In the genomic region with DNA sequence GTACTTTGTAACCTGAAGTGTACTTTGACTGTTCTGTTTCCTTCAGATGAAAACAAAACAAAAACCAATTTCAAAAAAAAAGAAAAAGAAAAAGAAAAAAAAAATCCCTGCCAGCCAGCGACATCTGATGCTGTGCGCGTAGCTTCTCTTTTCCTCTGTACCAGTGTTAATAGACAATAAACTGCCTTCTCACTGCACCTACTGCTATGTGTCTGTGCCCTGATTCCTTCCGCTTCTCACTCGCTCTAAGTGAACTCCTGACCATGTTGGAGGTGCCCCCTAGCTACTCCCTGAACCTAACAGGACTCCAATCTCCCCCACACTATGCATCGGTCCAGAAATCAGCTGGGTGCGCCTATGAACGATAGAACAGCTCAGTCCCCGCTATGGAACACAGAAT, we compare ENCODE assay signal across 9 mouse cellular contexts. TPM values are rescaled to one million over a fixed set of nuclear protein-coding genes. Genes with fewer than 3 reads are reported as not detected.
DNase-seq lines count a peak whose midpoint lies in the region; ATAC-seq and TF ChIP-seq lines count a peak whose summit lies in the region.
"Had no signal": no experiment of that assay in that cellular context is flagged by ENCODE, and none has a peak within 500 bp of the region (broad histone marks: within the 10 kb centered on the region; RNA-seq: fewer than 3 reads in every experiment).

A gene (plus strand): TSS at position 304 of the 400 bp plus-strand sequence.

- H3K4me1 ChIP-seq in intestine, embryonic 14.5 days (replicated peaks; ENCODE audit: control insufficient read depth, insufficient read depth, low read length), result no peaks in the 10 kb centered on the region
- no peaks in the 10 kb centered on the region for H3K4me1 ChIP-seq in intestine, postnatal 0 days (replicated peaks; ENCODE audit: control insufficient read depth, insufficient read depth, low read length)
- H3K4me1 ChIP-seq in heart, adult 2 months (ENCODE audit: control insufficient read depth, insufficient read depth, low read length), result peaks cover 2% of the 10 kb centered on the region
- H3K4me1 ChIP-seq in stomach, embryonic 16.5 days (ENCODE audit: control insufficient read depth, insufficient read depth, low read length), result peaks cover under 1% of the 10 kb centered on the region; the same call in 1 of the 2 replicates
- H3K4me1 ChIP-seq in liver, postnatal 0 days (ENCODE audit: insufficient read depth), result no peaks in the 10 kb centered on the region

- H3K27me3 ChIP-seq in intestine, embryonic 14.5 days (replicated peaks; ENCODE audit: control insufficient read depth, insufficient read depth, low read length), result no peaks in the 10 kb centered on the region
- H3K27me3 ChIP-seq in intestine, postnatal 0 days (replicated peaks; ENCODE audit: control insufficient read depth, insufficient read depth, low read length), result no peaks in the 10 kb centered on the region
- no peaks in the 10 kb centered on the region for H3K27me3 ChIP-seq in heart, adult 2 months (ENCODE audit: control insufficient read depth, insufficient read depth, low read length)
- no peaks in the 10 kb centered on the region for H3K27me3 ChIP-seq in stomach, embryonic 16.5 days (ENCODE audit: control insufficient read depth, insufficient read depth, low read length)
- H3K27me3 ChIP-seq in liver, postnatal 0 days (ENCODE audit: insufficient read depth, low read length), result no peaks in the 10 kb centered on the region
- H3K27me3 ChIP-seq: CH12.LX had no signal

- H3K4me2 ChIP-seq in intestine, embryonic 14.5 days (ENCODE audit: low read length), result no peak within 1 kb of the TSS
- no peak within 1 kb of the TSS for H3K4me2 ChIP-seq in intestine, postnatal 0 days (replicated peaks; ENCODE audit: low read depth)
- no peak within 1 kb of the TSS for H3K4me2 ChIP-seq in stomach, embryonic 16.5 days (ENCODE audit: low read depth, low read length)
- no peak within 1 kb of the TSS for H3K4me2 ChIP-seq in liver, postnatal 0 days (ENCODE audit: low read depth, low read length)

- intact Hi-C loops in heart, adult 2 months (cut with DNase I), result no loop called here

- H3K4me3 ChIP-seq in intestine, embryonic 14.5 days (ENCODE audit: low read depth, low read length), result no peak within 1 kb of the TSS
- H3K4me3 ChIP-seq in intestine, postnatal 0 days (ENCODE audit: low read depth, low read length), result no peak within 1 kb of the TSS
- H3K4me3 ChIP-seq in heart, adult 2 months, result no peak within 1 kb of the TSS
- H3K4me3 ChIP-seq in stomach, embryonic 16.5 days (replicated peaks; ENCODE audit: low read length), result no peak within 1 kb of the TSS
- no peak within 1 kb of the TSS for H3K4me3 ChIP-seq in liver, postnatal 0 days (ENCODE audit: low read depth, low read length)

- H3K79me2 ChIP-seq in heart, adult 2 months (replicated peaks; ENCODE audit: control insufficient read depth, insufficient read depth, low read length), result no peaks in the 10 kb centered on the region

- no peak for TF ChIP-seq POLR2A in heart, adult 2 months (IDR thresholded peaks at IDR 0.05; ENCODE audit: insufficient read depth, low read depth, low read length)

- TF ChIP-seq EP300 in heart, adult 2 months (IDR thresholded peaks at IDR 0.05; ENCODE audit: insufficient read depth, low read depth, low read length), result no peak
- TF ChIP-seq EP300 in liver, postnatal 0 days (IDR thresholded peaks at IDR 0.05; ENCODE audit: low read depth), result no peak

- TF ChIP-seq CTCF in intestine, postnatal 0 days (IDR thresholded peaks at IDR 0.05; ENCODE audit: low read depth), result no peak
- no peak for TF ChIP-seq CTCF in heart, adult 2 months (IDR thresholded peaks at IDR 0.05)
- TF ChIP-seq CTCF in liver, postnatal 0 days (IDR thresholded peaks at IDR 0.05; ENCODE audit: low read depth), result no peak

- no peak for DNase-seq in intestine, embryonic 14.5 days (ENCODE audit: low spot score)
- DNase-seq in adrenal gland, adult 8-10 months, result no peak
- DNase-seq in heart, adult 2 months, result no peak
- DNase-seq in layer of hippocampus, postnatal 25 days (ENCODE audit: extremely low spot score in 1 of 2, low spot score in 1 of 2), result no peak
- DNase-seq in liver, postnatal 0 days, result no peak
- no peak for DNase-seq in cerebellum, adult 11 months

- 67% methylated on average over 9 of the region's 9 CpGs for WGBS in intestine, embryonic 14.5 days
- 82% methylated on average over 9 of the region's 9 CpGs for WGBS in intestine, postnatal 0 days
- 93% methylated on average over 9 of the region's 9 CpGs for whole genome bisulfite sequencing in heart, adult 2 months
- WGBS in stomach, embryonic 16.5 days, result 84% methylated on average over 9 of the region's 9 CpGs
- WGBS in liver, postnatal 0 days (ENCODE audit: insufficient replicate concordance), result 86% methylated on average over 9 of the region's 9 CpGs

- no peak within 1 kb of the TSS for H3K27ac ChIP-seq in intestine, embryonic 14.5 days (ENCODE audit: low read depth)
- no peak within 1 kb of the TSS for H3K27ac ChIP-seq in intestine, postnatal 0 days (ENCODE audit: low read depth, low read length)
- H3K27ac ChIP-seq in heart, adult 2 months, result no peak within 1 kb of the TSS
- no peak within 1 kb of the TSS for H3K27ac ChIP-seq in stomach, embryonic 16.5 days (ENCODE audit: low read length)
- no peak within 1 kb of the TSS for H3K27ac ChIP-seq in liver, postnatal 0 days (ENCODE audit: low read depth)

- ATAC-seq in intestine, embryonic 14.5 days (replicated peaks; ENCODE audit: low FRiP score, low TSS enrichment, low read depth), result no peak
- no peak for ATAC-seq in intestine, postnatal 0 days
- ATAC-seq in stomach, embryonic 16.5 days (ENCODE audit: insufficient read depth, low FRiP score), result no peak
- ATAC-seq in liver, postnatal 0 days, result no peak

- no peak within 1 kb of the TSS for H3K9ac ChIP-seq in intestine, embryonic 14.5 days (ENCODE audit: low read length)
- no peak within 1 kb of the TSS for H3K9ac ChIP-seq in intestine, postnatal 0 days (ENCODE audit: low read depth, low read length)
- no peak within 1 kb of the TSS for H3K9ac ChIP-seq in heart, adult 2 months (ENCODE audit: low read depth, low read length)
- no peak within 1 kb of the TSS for H3K9ac ChIP-seq in stomach, embryonic 16.5 days (ENCODE audit: low read length)
- H3K9ac ChIP-seq in liver, postnatal 0 days (replicated peaks), result no peak within 1 kb of the TSS

- H3K36me3 ChIP-seq in intestine, embryonic 14.5 days (ENCODE audit: control insufficient read depth, insufficient read depth, low read length), result no peaks in the 10 kb centered on the region
- no peaks in the 10 kb centered on the region for H3K36me3 ChIP-seq in intestine, postnatal 0 days (ENCODE audit: control insufficient read depth, insufficient read depth)
- no peaks in the 10 kb centered on the region for H3K36me3 ChIP-seq in heart, adult 2 months (ENCODE audit: control insufficient read depth, insufficient read depth, low read length)
- H3K36me3 ChIP-seq in stomach, embryonic 16.5 days (ENCODE audit: control insufficient read depth, insufficient read depth, low read length), result no peaks in the 10 kb centered on the region
- H3K36me3 ChIP-seq in liver, postnatal 0 days (replicated peaks; ENCODE audit: insufficient read depth, low read length), result no peaks in the 10 kb centered on the region

- no peaks in the 10 kb centered on the region for H3K9me3 ChIP-seq in intestine, embryonic 14.5 days (ENCODE audit: control insufficient read depth, low read length)
- H3K9me3 ChIP-seq in intestine, postnatal 0 days (ENCODE audit: control insufficient read depth), result no peaks in the 10 kb centered on the region
- H3K9me3 ChIP-seq in stomach, embryonic 16.5 days (replicated peaks; ENCODE audit: control insufficient read depth, low read length), result no peaks in the 10 kb centered on the region
- H3K9me3 ChIP-seq in liver, postnatal 0 days (ENCODE audit: low read length), result no peaks in the 10 kb centered on the region

RNA-seq across cellular contexts. Expression of the gene that starts here (rescaled TPM):
- polyA plus RNA-seq in intestine, embryonic 14.5 days (2014; fragmentation: Nextera tagmentation; extraction: Ambion mirVana), result 27.7 and 28.2 TPM in 2 replicates
- 9.6 and 12.4 TPM in 2 replicates for polyA plus RNA-seq in intestine, postnatal 0 days (2015; fragmentation: Nextera tagmentation; extraction: Ambion mirVana)
- 100 to 1,000 TPM; 136 to 169 (median 139) TPM for total RNA-seq in adrenal gland, adult 8-10 months (2022)
- total RNA-seq in heart, adult 2 months (2021), result 100 to 1,000 TPM in 1 of 2 experiments, 10 to 100 TPM in 1; 86.4 to 106 TPM
- 72.4 and 95.9 TPM in 2 replicates for polyA plus RNA-seq in heart, adult 2 months (2012; rRNA removed)
- 10 to 100 TPM; 42.3 to 42.5 TPM for total RNA-seq in layer of hippocampus, postnatal 25 days (2021)
- 23.0 and 26.5 TPM in 2 replicates for polyA plus RNA-seq in stomach, embryonic 16.5 days (2015; fragmentation: Nextera tagmentation; extraction: Ambion mirVana)
- 1.9 and 2.0 TPM in 2 replicates for polyA plus RNA-seq in liver, postnatal 0 days (2015; fragmentation: Nextera tagmentation; extraction: Ambion mirVana)
